Mouse (Mus musculus) ES-E14 (cell line): ENCODE measurements around the gene Speer4f1.

Experiments
- CHD2 ChIP-seq: IDR thresholded peaks from 2 replicates; pipeline ENCODE4 v1.6.1; 2014; ENCODE audit warnings: mild to moderate bottlenecking, low read depth, low read length, inconsistent platforms
- HCFC1 ChIP-seq: IDR thresholded peaks from 2 replicates; pipeline ENCODE4 v1.6.1; 2012; ENCODE audit warnings: low read length, inconsistent platforms, borderline replicate concordance; ENCODE audit not compliant: insufficient read depth
- MAFK ChIP-seq: IDR thresholded peaks from 2 replicates; pipeline ENCODE4 v1.6.1; 2014; ENCODE audit warnings: mild to moderate bottlenecking, low read depth, low read length, inconsistent platforms; ENCODE audit not compliant: insufficient read depth
- ZC3H11A ChIP-seq: IDR thresholded peaks from 2 replicates; pipeline ENCODE4 v1.6.1; 2012; ENCODE audit warnings: low read depth, mild to moderate bottlenecking, inconsistent platforms, low read length, borderline replicate concordance

GRCm38 (mm10) chr5:17496650-17497049, 20.8 kb downstream of the Speer4f1 start:
- TF ChIP-seq CHD2 (no peak), ZC3H11A (no peak), MAFK (no peak), HCFC1 (no peak)
